ENCODE assay signal across 18 mouse cellular contexts in genomic region chr9:49507829-49508585, GRCm38 (mm10). TPM values are rescaled to one million over a fixed set of nuclear protein-coding genes. Genes with fewer than 3 reads are reported as not detected.
DNase-seq lines count a peak whose midpoint lies in the region; ATAC-seq and TF ChIP-seq lines count a peak whose summit lies in the region.
"Had no signal": no experiment of that assay in that cellular context is flagged by ENCODE, and none has a peak within 500 bp of the region (broad histone marks: within the 10 kb centered on the region; RNA-seq: fewer than 3 reads in every experiment).

No protein-coding gene starts in this region.

- H3K4me1 ChIP-seq in thymus, adult 2 months (replicated peaks; ENCODE audit: control insufficient read depth, insufficient read depth, low read length) = peaks cover 14% of the 10 kb centered on the region
- H3K4me1 ChIP-seq: liver, embryonic 13.5 days; midbrain, embryonic 15.5 days; neural tube, embryonic 13.5 days had no signal

- 70% methylated on average over 9 of the region's 9 CpGs for WGBS in thymus, adult 2 months

- peak; percentile 36; the same call in 1 of the 2 replicates for ATAC-seq in frontal cortex, adult (ENCODE audit: low TSS enrichment)
- ATAC-seq: inflammation-experienced regulatory T-cells, adult 6 months; midbrain, embryonic 15.5 days had no signal

- H3K4me3 ChIP-seq in thymus, adult 2 months (ENCODE audit: control insufficient read depth, insufficient read depth, low read length) = no peak overlapping the region
- H3K4me3 ChIP-seq: liver, embryonic 13.5 days; midbrain, embryonic 15.5 days; neural tube, embryonic 13.5 days had no signal

- no peak for DNase-seq in frontal cortex, postnatal 14 days (ENCODE audit: low spot score in 2 of 2)
- peak; percentile 70 for DNase-seq in kidney, adult 9 months
- no peak for DNase-seq in kidney, postnatal 14 days
- DNase-seq in thymus, adult 2 months = peak; percentile 23
- no peak for DNase-seq in thymus, postnatal 0 days (ENCODE audit: low spot score)
- peak; percentile 27 to 35 for DNase-seq in thymus, postnatal 36 days
- no peak for DNase-seq in embryo, embryonic 11 days
- DNase-seq: B cell, adult 2 months; heart, adult 18-20 months; heart, postnatal 14 days; layer of hippocampus, adult 9-11 months; liver, embryonic 13.5 days; spleen, adult 18-20 months had no signal

- no peaks in the 10 kb centered on the region for H3K36me3 ChIP-seq in thymus, adult 2 months (ENCODE audit: control insufficient read depth, insufficient read depth, low read length)
- H3K36me3 ChIP-seq: G1E; liver, embryonic 13.5 days had no signal

- H3K27ac ChIP-seq in thymus, adult 2 months (ENCODE audit: control insufficient read depth, insufficient read depth, low read length) = peak overlapping the region; percentile 38; the same call in 1 of the 2 replicates
- H3K27ac ChIP-seq: liver, embryonic 13.5 days; midbrain, embryonic 15.5 days; neural tube, embryonic 13.5 days had no signal

- no peak for TF ChIP-seq POLR2A in thymus, adult 2 months (IDR thresholded peaks at IDR 0.05; ENCODE audit: control insufficient read depth, extremely low read depth, insufficient read depth, low read length, poor library complexity)

- no peaks in the 10 kb centered on the region for H3K27me3 ChIP-seq in thymus, adult 2 months (ENCODE audit: control insufficient read depth, insufficient read depth, low read length)
- H3K27me3 ChIP-seq: liver, embryonic 13.5 days; midbrain, embryonic 15.5 days; neural tube, embryonic 13.5 days had no signal

- no peak for TF ChIP-seq CTCF in thymus, adult 2 months (IDR thresholded peaks at IDR 0.05; ENCODE audit: borderline replicate concordance, control insufficient read depth, extremely low read depth, insufficient read depth, low read length, poor library complexity)

RNA-seq across cellular contexts. Expression of gene Ttc12, which starts 22.0 kb away (rescaled TPM):
- 2.5 and 3.3 TPM in 2 replicates for polyA plus RNA-seq in thymus, adult 2 months (2012; rRNA removed)
- polyA plus RNA-seq in thymus, postnatal 0 days (2015; fragmentation: Nextera tagmentation; extraction: Ambion mirVana) = 2.1 and 2.8 TPM in 2 replicates
- polyA plus RNA-seq: G1E; inflammation-experienced regulatory T-cells, adult 6 months had no signal

Comparison
In these comparisons a context has a peak if more than half of its experiments do, and no peak if none do; other contexts are left out.
1. DNase-seq: peak in kidney, adult 9 months (single experiment), thymus, adult 2 months (single experiment) and thymus, postnatal 36 days (2 of 2); none in frontal cortex, postnatal 14 days (0 of 2), kidney, postnatal 14 days (single experiment), thymus, postnatal 0 days (single experiment) and embryo, embryonic 11 days (single experiment).